Mouse (Mus musculus): ENCODE measurements around the gene Coro1c. TPM values are rescaled to one million over a fixed set of nuclear protein-coding genes. Genes with fewer than 3 reads are reported as not detected.

Coro1c gene
- polyA plus RNA-seq, 1 experiment from 2014 or later: 230 TPM

DNA sequence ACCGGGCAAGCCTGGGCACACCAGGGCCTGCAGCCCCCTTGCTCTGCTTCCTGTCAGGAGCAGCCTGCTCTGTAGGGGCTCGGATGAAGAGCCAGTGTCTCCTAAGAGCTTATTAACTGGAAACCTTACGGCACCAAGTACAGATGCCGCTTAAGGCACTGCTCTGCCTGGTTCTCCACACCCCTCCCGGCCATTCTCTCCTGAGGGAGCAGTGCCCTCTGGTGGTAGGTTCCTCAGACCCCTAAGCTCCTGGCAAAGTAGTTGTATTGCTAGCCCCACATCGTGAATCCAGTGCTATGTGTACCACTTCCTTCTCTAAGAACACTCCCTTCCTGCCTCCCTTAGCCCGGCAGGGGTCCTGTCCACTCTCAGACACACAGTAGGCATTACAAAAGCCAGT lies 63.8 kb downstream of the Coro1c start:
- no peak overlapping the region for H3K27ac ChIP-seq (ENCODE audit: low read length)
- no peaks in the 10 kb centered on the region for H3K27me3 ChIP-seq (replicated peaks; ENCODE audit: control insufficient read depth, insufficient read depth, low read length)
- no peak overlapping the region for H3K4me2 ChIP-seq (ENCODE audit: low read length)
- H3K4me3 ChIP-seq (replicated peaks; ENCODE audit: low read length): no peak overlapping the region
- no peaks in the 10 kb centered on the region for H3K9me3 ChIP-seq (ENCODE audit: control insufficient read depth, low read length)
- no peak overlapping the region for H3K9ac ChIP-seq (replicated peaks; ENCODE audit: low read depth, low read length)
- 69% methylated on average over 7 of the region's 7 CpGs for WGBS
- ATAC-seq: no peak
- H3K36me3 ChIP-seq (ENCODE audit: control insufficient read depth, insufficient read depth): peaks cover 46% of the 10 kb centered on the region
- H3K4me1 ChIP-seq (replicated peaks; ENCODE audit: control insufficient read depth, insufficient read depth, low read length): no peaks in the 10 kb centered on the region

DNA sequence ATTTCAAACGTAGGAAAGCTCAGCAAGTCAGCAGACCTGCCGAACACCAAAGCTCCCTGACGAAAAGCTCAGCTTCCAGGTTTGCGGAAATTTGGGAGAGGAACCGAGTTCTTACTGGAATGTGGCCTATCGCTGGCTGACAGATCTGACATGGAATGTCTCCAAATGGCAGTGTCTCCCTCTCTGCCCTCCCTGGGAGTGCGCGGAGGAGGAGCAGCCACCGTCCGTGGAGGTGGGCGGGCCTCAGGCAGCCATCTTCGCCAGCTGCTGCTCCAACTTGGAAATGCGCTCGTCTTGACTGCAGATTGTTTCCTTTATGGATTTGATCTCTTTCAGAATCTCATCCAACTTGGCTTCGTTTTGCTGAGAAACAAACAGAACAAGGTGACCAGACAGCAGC lies 64.5 kb downstream of the Coro1c start:
- H3K9me3 ChIP-seq (ENCODE audit: control insufficient read depth, low read length): no peaks in the 10 kb centered on the region
- H3K4me2 ChIP-seq (ENCODE audit: low read length): no peak overlapping the region
- H3K4me3 ChIP-seq (replicated peaks; ENCODE audit: low read length): no peak overlapping the region
- peaks cover 42% of the 10 kb centered on the region for H3K36me3 ChIP-seq (ENCODE audit: control insufficient read depth, insufficient read depth)
- no peak overlapping the region for H3K9ac ChIP-seq (replicated peaks; ENCODE audit: low read depth, low read length)
- 85% methylated on average over 15 of the region's 15 CpGs for WGBS
- H3K27ac ChIP-seq (ENCODE audit: low read length): no peak overlapping the region
- ATAC-seq: no peak
- no peaks in the 10 kb centered on the region for H3K4me1 ChIP-seq (replicated peaks; ENCODE audit: control insufficient read depth, insufficient read depth, low read length)
- H3K27me3 ChIP-seq (replicated peaks; ENCODE audit: control insufficient read depth, insufficient read depth, low read length): no peaks in the 10 kb centered on the region

DNA sequence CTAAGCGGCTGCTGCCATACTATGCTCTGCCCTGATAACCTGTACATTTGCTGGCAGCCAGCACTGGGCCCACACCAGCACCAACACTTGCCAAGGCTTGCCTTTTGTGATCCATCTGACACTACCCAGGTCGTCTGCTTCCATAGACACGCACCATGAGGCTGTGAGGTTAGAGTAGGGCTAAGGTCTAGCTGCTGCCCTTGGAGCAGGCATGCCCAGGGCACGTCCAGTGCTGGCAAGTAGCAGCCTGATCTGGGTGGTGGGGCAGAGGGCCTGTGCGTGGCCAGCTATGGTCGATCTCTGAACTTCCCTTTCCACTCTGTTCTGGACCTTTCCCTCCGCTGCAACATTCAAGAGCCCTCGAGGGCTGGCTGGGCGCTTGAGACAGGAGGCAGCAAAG lies 65.7 kb downstream of the Coro1c start:
- Histone ChIP-seq H3K36me3 (ENCODE audit: control insufficient read depth, insufficient read depth) (peaks cover 37% of the 10 kb centered on the region), H3K9ac (replicated peaks; ENCODE audit: low read depth, low read length) (no peak overlapping the region), H3K4me2 (ENCODE audit: low read length) (no peak overlapping the region), H3K9me3 (ENCODE audit: control insufficient read depth, low read length) (no peaks in the 10 kb centered on the region), H3K27me3 (replicated peaks; ENCODE audit: control insufficient read depth, insufficient read depth, low read length) (no peaks in the 10 kb centered on the region), H3K27ac (ENCODE audit: low read length) (no peak overlapping the region), H3K4me3 (replicated peaks; ENCODE audit: low read length) (no peak overlapping the region), H3K4me1 (replicated peaks; ENCODE audit: control insufficient read depth, insufficient read depth, low read length) (no peaks in the 10 kb centered on the region)
- 91% methylated on average over 9 of the region's 9 CpGs for WGBS
- ATAC-seq: no peak

DNA sequence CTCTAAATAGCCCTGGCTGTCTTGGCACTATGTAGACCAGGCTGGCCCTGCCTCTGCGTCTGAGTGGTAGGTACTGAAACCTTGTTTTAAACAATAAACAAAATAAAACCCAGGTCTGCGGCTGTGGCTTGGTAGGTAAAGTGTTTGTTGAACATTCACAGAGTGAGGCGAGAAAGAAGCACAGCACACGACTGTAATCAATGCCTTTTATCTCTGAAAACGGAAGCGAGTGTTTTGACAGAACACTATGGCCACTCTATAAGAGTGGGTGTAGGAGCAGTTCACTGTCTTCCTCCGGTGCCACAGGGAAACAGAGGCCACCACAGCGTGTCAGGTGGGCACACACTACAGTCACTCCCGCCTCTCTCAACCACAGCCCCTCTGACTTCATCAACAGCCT lies 66.3 kb downstream of the Coro1c start:
- no peaks in the 10 kb centered on the region for H3K27me3 ChIP-seq (replicated peaks; ENCODE audit: control insufficient read depth, insufficient read depth, low read length)
- H3K27ac ChIP-seq (ENCODE audit: low read length): no peak overlapping the region
- 91% methylated on average over 9 of the region's 9 CpGs for WGBS
- ATAC-seq: no peak
- H3K4me2 ChIP-seq (ENCODE audit: low read length): no peak overlapping the region
- H3K4me1 ChIP-seq (replicated peaks; ENCODE audit: control insufficient read depth, insufficient read depth, low read length): no peaks in the 10 kb centered on the region
- H3K9me3 ChIP-seq (ENCODE audit: control insufficient read depth, low read length): no peaks in the 10 kb centered on the region
- H3K36me3 ChIP-seq (ENCODE audit: control insufficient read depth, insufficient read depth): peaks cover 31% of the 10 kb centered on the region
- no peak overlapping the region for H3K4me3 ChIP-seq (replicated peaks; ENCODE audit: low read length)
- no peak overlapping the region for H3K9ac ChIP-seq (replicated peaks; ENCODE audit: low read depth, low read length)

DNA sequence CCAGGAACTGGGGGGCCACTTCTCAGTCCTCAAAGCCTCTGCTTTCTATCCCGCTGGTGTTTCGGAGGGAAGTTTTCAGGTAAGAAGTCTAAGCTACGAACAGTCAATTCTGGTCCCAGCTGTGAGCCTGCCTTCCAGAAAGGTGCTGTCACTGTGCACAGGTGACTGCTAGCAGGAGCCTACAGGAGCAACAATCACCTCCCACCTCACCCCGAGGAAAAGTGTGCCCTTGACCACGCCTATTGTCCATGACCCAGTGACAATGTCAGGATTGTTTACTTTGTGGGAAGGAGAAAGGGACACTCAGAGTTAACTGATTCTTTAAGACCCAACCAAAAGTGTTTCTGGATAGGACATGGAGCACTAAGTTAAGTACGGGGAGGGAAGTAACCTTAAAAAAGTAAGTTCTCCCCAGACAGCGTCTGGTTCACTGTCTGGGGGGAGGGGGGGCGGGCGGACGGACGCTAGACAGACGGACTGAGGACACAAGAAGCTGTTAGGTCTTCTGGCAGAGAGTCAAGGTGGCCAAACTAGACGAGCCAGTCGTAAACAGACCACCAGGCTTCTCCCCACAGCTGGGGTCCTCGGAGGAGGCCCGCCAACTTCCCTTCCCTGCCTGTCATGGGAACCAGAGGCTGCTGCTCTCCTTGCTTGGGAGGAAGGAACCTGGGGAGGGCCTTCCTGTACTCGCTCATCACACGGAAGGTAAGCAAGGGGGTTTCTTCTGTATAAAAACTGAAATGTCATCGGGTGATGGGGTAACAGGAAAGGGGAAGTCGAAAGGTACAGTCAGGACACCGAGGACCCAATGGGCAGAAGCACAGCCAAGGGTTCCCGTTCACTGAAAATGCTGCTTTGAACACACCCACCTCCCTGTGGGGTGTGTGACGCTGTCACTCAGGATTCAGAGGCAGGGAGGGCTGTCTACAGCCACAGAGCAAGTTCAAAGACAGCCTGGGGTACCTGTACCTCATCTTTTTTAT lies 67.0 kb downstream of the Coro1c start:
- Histone ChIP-seq H3K27me3 (replicated peaks; ENCODE audit: control insufficient read depth, insufficient read depth, low read length) (no peaks in the 10 kb centered on the region), H3K36me3 (ENCODE audit: control insufficient read depth, insufficient read depth) (peaks cover 25% of the 10 kb centered on the region), H3K27ac (ENCODE audit: low read length) (no peak overlapping the region), H3K4me2 (ENCODE audit: low read length) (no peak overlapping the region), H3K9me3 (ENCODE audit: control insufficient read depth, low read length) (no peaks in the 10 kb centered on the region), H3K9ac (replicated peaks; ENCODE audit: low read depth, low read length) (no peak overlapping the region), H3K4me3 (replicated peaks; ENCODE audit: low read length) (no peak overlapping the region), H3K4me1 (replicated peaks; ENCODE audit: control insufficient read depth, insufficient read depth, low read length) (no peaks in the 10 kb centered on the region)
- WGBS: 87% methylated on average over 23 of the region's 23 CpGs
- ATAC-seq: no peak

DNA sequence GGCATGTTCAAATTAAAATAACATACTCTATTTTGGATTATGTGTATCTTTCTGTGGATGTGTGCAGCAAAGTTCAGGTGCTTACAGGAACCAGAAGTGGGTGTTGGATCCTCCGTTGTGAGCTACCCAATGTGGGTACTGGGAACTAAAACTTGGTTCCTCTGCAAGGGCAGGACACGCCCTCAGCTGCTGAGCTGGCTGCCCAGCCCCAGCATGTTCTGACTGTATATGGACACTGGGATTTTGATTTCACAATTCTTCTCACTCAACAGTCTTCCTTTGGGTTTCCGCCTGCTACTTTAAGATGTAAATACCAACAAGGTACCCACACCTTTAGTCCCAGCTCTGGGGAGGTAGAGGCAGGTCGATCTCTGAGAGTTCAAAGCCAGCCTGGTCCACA lies 68.1 kb downstream of the Coro1c start:
- no peak for ATAC-seq
- 90% methylated on average over 4 of the region's 4 CpGs for WGBS
- no peak overlapping the region for H3K27ac ChIP-seq (ENCODE audit: low read length)

DNA sequence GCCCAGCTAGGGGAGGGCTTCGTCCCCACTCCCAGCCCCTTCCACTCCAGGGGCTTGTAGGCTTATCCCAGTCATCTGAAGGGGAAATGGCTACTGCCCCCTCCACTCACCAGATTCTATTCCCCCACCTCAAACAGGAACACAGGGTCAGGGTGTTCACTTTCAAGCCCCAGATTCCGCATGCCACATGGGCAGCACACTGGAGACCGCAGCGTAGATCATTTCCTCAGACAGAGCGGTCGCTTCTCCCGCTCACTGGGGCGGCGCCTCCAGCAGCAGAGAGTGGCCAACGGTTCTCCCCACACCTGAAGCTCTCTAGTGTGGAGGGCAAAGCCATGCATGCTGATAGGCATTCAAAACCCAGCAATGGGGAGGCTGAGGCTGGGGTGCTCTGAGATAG lies 71.6 kb downstream of the Coro1c start:
- no peaks in the 10 kb centered on the region for H3K9me3 ChIP-seq (ENCODE audit: control insufficient read depth, low read length)
- no peak overlapping the region for H3K27ac ChIP-seq (ENCODE audit: low read length)
- H3K4me1 ChIP-seq (replicated peaks; ENCODE audit: control insufficient read depth, insufficient read depth, low read length): no peaks in the 10 kb centered on the region
- ATAC-seq: no peak
- no peak overlapping the region for H3K4me3 ChIP-seq (replicated peaks; ENCODE audit: low read length)
- 94% methylated on average over 10 of the region's 10 CpGs for WGBS
- no peaks in the 10 kb centered on the region for H3K27me3 ChIP-seq (replicated peaks; ENCODE audit: control insufficient read depth, insufficient read depth, low read length)
- H3K4me2 ChIP-seq (ENCODE audit: low read length): no peak overlapping the region
- no peak overlapping the region for H3K9ac ChIP-seq (replicated peaks; ENCODE audit: low read depth, low read length)
- H3K36me3 ChIP-seq (ENCODE audit: control insufficient read depth, insufficient read depth): 0 out of 2 replicates have a peak, but pooled peaks cover 2% of the 10 kb centered on the region

More for the DNA sequence above, 68.1 kb downstream of the Coro1c start:
- H3K4me3 ChIP-seq (replicated peaks; ENCODE audit: low read length): no peak overlapping the region
- H3K36me3 ChIP-seq (ENCODE audit: control insufficient read depth, insufficient read depth): peaks cover 18% of the 10 kb centered on the region
- no peak overlapping the region for H3K4me2 ChIP-seq (ENCODE audit: low read length)
- no peaks in the 10 kb centered on the region for H3K27me3 ChIP-seq (replicated peaks; ENCODE audit: control insufficient read depth, insufficient read depth, low read length)
- no peak overlapping the region for H3K9ac ChIP-seq (replicated peaks; ENCODE audit: low read depth, low read length)
- H3K9me3 ChIP-seq (ENCODE audit: control insufficient read depth, low read length): no peaks in the 10 kb centered on the region
- no peaks in the 10 kb centered on the region for H3K4me1 ChIP-seq (replicated peaks; ENCODE audit: control insufficient read depth, insufficient read depth, low read length)

DNA sequence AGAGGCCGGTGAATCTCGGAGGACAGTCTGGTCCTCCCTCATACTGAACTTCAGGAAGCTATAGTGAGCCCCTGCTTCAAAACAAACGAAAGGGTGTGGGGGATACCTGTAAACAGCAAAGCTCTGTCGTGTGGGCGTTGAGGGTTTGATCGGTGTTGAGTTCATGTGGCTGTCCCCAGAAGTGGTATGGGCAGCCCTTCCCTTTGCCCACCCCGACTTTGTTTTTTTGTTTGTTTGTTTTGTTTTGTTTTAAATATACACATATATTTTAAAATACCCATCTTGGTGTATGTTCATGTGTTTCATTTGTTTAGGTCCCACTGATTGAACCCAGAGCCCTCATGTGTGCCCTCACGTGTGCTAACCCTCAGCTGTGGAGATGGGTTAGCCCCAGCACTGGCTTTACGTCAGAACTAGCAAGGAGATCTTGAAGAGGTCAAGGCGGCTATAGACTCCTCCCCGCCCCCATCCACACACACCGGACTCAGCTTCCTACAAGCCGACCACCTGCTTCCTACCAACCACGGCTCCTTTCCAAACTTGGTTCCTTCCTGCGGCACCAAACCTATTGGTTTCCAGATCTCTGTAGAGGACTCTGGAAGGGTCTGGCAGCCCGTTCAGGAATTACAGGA lies 75.1 kb downstream of the Coro1c start:
- Histone ChIP-seq H3K9me3 (ENCODE audit: control insufficient read depth, low read length) (no peaks in the 10 kb centered on the region), H3K9ac (replicated peaks; ENCODE audit: low read depth, low read length) (no peak overlapping the region), H3K4me1 (replicated peaks; ENCODE audit: control insufficient read depth, insufficient read depth, low read length) (no peaks in the 10 kb centered on the region), H3K36me3 (ENCODE audit: control insufficient read depth, insufficient read depth) (no peaks in the 10 kb centered on the region), H3K27me3 (replicated peaks; ENCODE audit: control insufficient read depth, insufficient read depth, low read length) (no peaks in the 10 kb centered on the region), H3K4me3 (replicated peaks; ENCODE audit: low read length) (no peak overlapping the region), H3K4me2 (ENCODE audit: low read length) (no peak overlapping the region), H3K27ac (ENCODE audit: low read length) (no peak overlapping the region)
- 71% methylated on average over 16 of the region's 16 CpGs for WGBS
- ATAC-seq: no peak

DNA sequence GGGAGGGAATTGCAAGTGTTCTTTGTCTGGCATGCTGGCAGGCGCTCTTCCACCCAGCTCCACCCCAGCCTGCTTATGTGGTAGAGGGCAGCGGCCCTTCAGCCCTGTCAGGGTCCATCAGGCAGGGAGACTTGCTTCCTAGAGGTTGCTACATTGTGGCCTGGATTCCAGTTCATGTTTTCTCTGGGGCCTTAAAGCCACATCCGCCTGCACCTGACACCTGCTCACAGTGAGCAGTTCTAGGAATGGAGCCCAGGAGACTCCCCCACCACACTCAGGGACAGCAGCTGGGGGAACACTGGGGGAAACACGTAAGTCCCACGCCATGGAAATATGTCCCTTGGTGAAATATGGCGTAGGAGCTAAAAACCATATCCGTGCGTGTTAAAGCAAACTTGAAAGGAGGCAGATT lies 76.1 kb downstream of the Coro1c start, which contains the start of gene Selplg:
Gene Selplg (minus strand): TSS at position 155 of the 412 bp plus-strand sequence.
- no peaks in the 10 kb centered on the region for H3K4me1 ChIP-seq (replicated peaks; ENCODE audit: control insufficient read depth, insufficient read depth, low read length)
- H3K4me2 ChIP-seq (ENCODE audit: low read length): no peak within 1 kb of the TSS
- H3K9ac ChIP-seq (replicated peaks; ENCODE audit: low read depth, low read length): no peak within 1 kb of the TSS
- no peak within 1 kb of the TSS for H3K27ac ChIP-seq (ENCODE audit: low read length)
- H3K9me3 ChIP-seq (ENCODE audit: control insufficient read depth, low read length): no peaks in the 10 kb centered on the region
- H3K27me3 ChIP-seq (replicated peaks; ENCODE audit: control insufficient read depth, insufficient read depth, low read length): no peaks in the 10 kb centered on the region
- no peak for ATAC-seq
- no peaks in the 10 kb centered on the region for H3K36me3 ChIP-seq (ENCODE audit: control insufficient read depth, insufficient read depth)
- no peak within 1 kb of the TSS for H3K4me3 ChIP-seq (replicated peaks; ENCODE audit: low read length)
- WGBS: 37% methylated on average over 8 of the region's 8 CpGs

Data from forebrain, embryonic 16.5 days (tissue).